Comparison of ENCODE assay signal across 22 mouse cellular contexts in the genomic region with DNA sequence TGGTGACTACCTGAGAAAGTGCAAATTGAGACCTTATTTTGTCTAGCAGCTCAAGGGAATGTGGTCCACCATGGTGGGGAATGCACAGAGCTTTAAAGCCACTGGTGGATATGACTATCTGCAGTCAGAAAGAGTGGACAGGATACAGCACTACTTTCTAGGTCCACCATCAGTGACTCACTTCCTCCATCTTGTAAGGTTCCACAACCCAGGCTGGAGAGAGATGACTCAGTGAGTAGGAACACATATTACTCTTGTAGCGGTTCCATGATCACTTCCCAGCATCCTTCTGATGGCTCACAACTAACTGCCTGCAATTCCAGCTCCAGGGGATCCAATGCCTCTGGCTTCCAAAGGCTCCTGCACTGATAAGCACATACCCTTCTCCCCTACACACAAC. TPM values are rescaled to one million over a fixed set of nuclear protein-coding genes. Genes with fewer than 3 reads are reported as not detected.
DNase-seq lines count a peak whose midpoint lies in the region; ATAC-seq and TF ChIP-seq lines count a peak whose summit lies in the region.
"Had no signal": no experiment of that assay in that cellular context is flagged by ENCODE, and none has a peak within 500 bp of the region (broad histone marks: within the 10 kb centered on the region; RNA-seq: fewer than 3 reads in every experiment).

No protein-coding gene starts in this region.

- 94% methylated on average over 1 of the region's 1 CpGs for WGBS in forebrain, embryonic 11.5 days
- 96% methylated on average over 1 of the region's 1 CpGs for WGBS in forebrain, embryonic 13.5 days

- no peaks in the 10 kb centered on the region for H3K27me3 ChIP-seq in forebrain, embryonic 11.5 days (ENCODE audit: control insufficient read depth, insufficient read depth, low read length)
- H3K27me3 ChIP-seq in forebrain, embryonic 13.5 days = no peaks in the 10 kb centered on the region
- H3K27me3 ChIP-seq: embryonic facial prominence, embryonic 15.5 days; forebrain, embryonic 12.5 days; hindbrain, embryonic 13.5 days had no signal

- H3K27ac ChIP-seq in forebrain, embryonic 11.5 days (ENCODE audit: low read depth, low read length) = no peak overlapping the region
- H3K27ac ChIP-seq in forebrain, embryonic 13.5 days = no peak overlapping the region
- H3K27ac ChIP-seq in embryonic fibroblast, embryonic 13.5 days (ENCODE audit: insufficient read depth, low read length) = peak overlapping the region; percentile 53; the same call in 1 of the 2 replicates
- H3K27ac ChIP-seq: embryonic facial prominence, embryonic 15.5 days; forebrain, embryonic 12.5 days; heart, embryonic 10.5 days; hindbrain, embryonic 13.5 days had no signal

- no peak overlapping the region for H3K9ac ChIP-seq in forebrain, embryonic 11.5 days (ENCODE audit: low read length)
- no peak overlapping the region for H3K9ac ChIP-seq in forebrain, embryonic 13.5 days
- H3K9ac ChIP-seq: embryonic facial prominence, embryonic 15.5 days; forebrain, embryonic 12.5 days; forebrain, postnatal 0 days; hindbrain, embryonic 13.5 days had no signal

- H3K4me1 ChIP-seq in forebrain, embryonic 11.5 days (replicated peaks; ENCODE audit: control insufficient read depth, insufficient read depth, low read length) = no peaks in the 10 kb centered on the region
- no peaks in the 10 kb centered on the region for H3K4me1 ChIP-seq in forebrain, embryonic 13.5 days
- H3K4me1 ChIP-seq in embryonic fibroblast, embryonic 13.5 days (ENCODE audit: control insufficient read depth, insufficient read depth, low read length) = no peaks in the 10 kb centered on the region
- H3K4me1 ChIP-seq: embryonic facial prominence, embryonic 15.5 days; forebrain, embryonic 12.5 days; heart, embryonic 10.5 days; hindbrain, embryonic 13.5 days had no signal

- H3K9me3 ChIP-seq in forebrain, embryonic 11.5 days (ENCODE audit: control insufficient read depth, low read length) = peaks cover 13% of the 10 kb centered on the region; the same call in 1 of the 2 replicates
- peaks cover 15% of the 10 kb centered on the region for H3K9me3 ChIP-seq in forebrain, embryonic 13.5 days (replicated peaks)
- H3K9me3 ChIP-seq: embryonic facial prominence, embryonic 15.5 days had no signal

- no peak overlapping the region for H3K4me2 ChIP-seq in forebrain, embryonic 11.5 days (ENCODE audit: low read depth, low read length, severe bottlenecking)
- no peak overlapping the region for H3K4me2 ChIP-seq in forebrain, embryonic 13.5 days
- H3K4me2 ChIP-seq: embryonic facial prominence, embryonic 15.5 days; forebrain, embryonic 12.5 days; hindbrain, embryonic 13.5 days had no signal

- peaks cover 25% of the 10 kb centered on the region for H3K36me3 ChIP-seq in forebrain, embryonic 11.5 days (ENCODE audit: control insufficient read depth, insufficient read depth, low read length)
- H3K36me3 ChIP-seq in forebrain, embryonic 13.5 days (ENCODE audit: poor library complexity, severe bottlenecking) = peaks cover 56% of the 10 kb centered on the region

- DNase-seq in forebrain, embryonic 11.5 days (ENCODE audit: low spot score) = peak; percentile 39
- DNase-seq in 416B (ENCODE audit: low read depth) = peak; percentile 95
- peak; percentile 5 for DNase-seq in MEL-GATA-1-ER (ENCODE audit: extremely low read depth, low read depth)
- DNase-seq in right cerebral cortex, adult 18-20 months = no peak
- no peak for DNase-seq in adrenal gland, postnatal 25 days
- DNase-seq in retina, postnatal 1 day = no peak
- DNase-seq: adrenal gland, adult 8-10 months; cerebellum, adult 8-10 months; cerebellum, postnatal 14 days; embryo, embryonic 11 days; forebrain, postnatal 0 days; gastrocnemius, postnatal 25 days; heart, postnatal 10 days; kidney, adult 2 months had no signal

- TF ChIP-seq CTCF in embryonic fibroblast, embryonic 13.5 days (IDR thresholded peaks at IDR 0.05; ENCODE audit: borderline replicate concordance, insufficient read depth, low read length) = no peak

- no peak for ATAC-seq in forebrain, embryonic 11.5 days (replicated peaks; ENCODE audit: low FRiP score)
- no peak for ATAC-seq in forebrain, embryonic 13.5 days
- ATAC-seq: CD4-positive, CD25-positive, alpha-beta regulatory T cell, adult 4 months; forebrain, postnatal 0 days; intestine, embryonic 16.5 days had no signal

- TF ChIP-seq POLR2A in embryonic fibroblast, embryonic 13.5 days (IDR thresholded peaks at IDR 0.05; ENCODE audit: low read depth, low read length) = no peak

- no peak overlapping the region for H3K4me3 ChIP-seq in forebrain, embryonic 11.5 days (ENCODE audit: low read depth, low read length)
- H3K4me3 ChIP-seq in forebrain, embryonic 13.5 days = no peak overlapping the region
- H3K4me3 ChIP-seq in embryonic fibroblast, embryonic 13.5 days (ENCODE audit: insufficient read depth, low read length) = no peak overlapping the region
- H3K4me3 ChIP-seq: embryonic facial prominence, embryonic 15.5 days; forebrain, embryonic 12.5 days; heart, embryonic 10.5 days; hindbrain, embryonic 13.5 days had no signal

RNA-seq across cellular contexts. Expression of a gene that starts 47.9 kb away (rescaled TPM):
- polyA plus RNA-seq in forebrain, embryonic 11.5 days (2014; fragmentation: Nextera tagmentation; extraction: Ambion mirVana) = 37.5 and 38.9 TPM in 2 replicates
- 29.4 and 29.5 TPM in 2 replicates for polyA plus RNA-seq in forebrain, embryonic 13.5 days (2015; fragmentation: Nextera tagmentation; extraction: Ambion mirVana)
- 20.0 and 25.0 TPM in 2 replicates for polyA plus RNA-seq in embryonic fibroblast, embryonic 13.5 days (2011; ENCODE audit: insufficient read length, low read depth, missing spikeins)
- total RNA-seq in adrenal gland, postnatal 25 days (2021) = 28.9 and 31.8 TPM in 2 replicates

Comparison
In these comparisons a context has a peak if more than half of its experiments do, and no peak if none do; other contexts are left out.
1. DNase-seq: peak in forebrain, embryonic 11.5 days (single experiment), 416B (single experiment) and MEL-GATA-1-ER (single experiment); none in right cerebral cortex, adult 18-20 months (single experiment), adrenal gland, postnatal 25 days (single experiment) and retina, postnatal 1 day (single experiment).